19 mouse cellular contexts compared by ENCODE assay signal in genomic region chr5:110806154-110806553, GRCm38 (mm10). TPM values are rescaled to one million over a fixed set of nuclear protein-coding genes. Genes with fewer than 3 reads are reported as not detected.
DNase-seq lines count a peak whose midpoint lies in the region; ATAC-seq and TF ChIP-seq lines count a peak whose summit lies in the region.
"Had no signal": no experiment of that assay in that cellular context is flagged by ENCODE, and none has a peak within 500 bp of the region (broad histone marks: within the 10 kb centered on the region; RNA-seq: fewer than 3 reads in every experiment).

No protein-coding gene starts in this region.

- H3K27ac ChIP-seq in forebrain, embryonic 16.5 days (ENCODE audit: low read length), result no peak overlapping the region
- no peak overlapping the region for H3K27ac ChIP-seq in forebrain, embryonic 12.5 days
- no peak overlapping the region; the same call in 1 of the 2 replicates for H3K27ac ChIP-seq in liver, embryonic 13.5 days
- no peak overlapping the region for H3K27ac ChIP-seq in limb, embryonic 14.5 days (replicated peaks; ENCODE audit: low read depth, low read length)
- no peak overlapping the region for H3K27ac ChIP-seq in kidney, adult 2 months (ENCODE audit: insufficient read depth, low read depth, low read length)
- H3K27ac ChIP-seq: embryonic facial prominence, embryonic 13.5 days; heart, embryonic 15.5 days had no signal

- peaks cover 55% of the 10 kb centered on the region for H3K4me1 ChIP-seq in forebrain, embryonic 16.5 days (replicated peaks; ENCODE audit: control insufficient read depth, insufficient read depth, low read length)
- peaks cover 39% of the 10 kb centered on the region for H3K4me1 ChIP-seq in forebrain, embryonic 12.5 days
- peaks cover 91% of the 10 kb centered on the region for H3K4me1 ChIP-seq in liver, embryonic 13.5 days (replicated peaks)
- peaks cover 25% of the 10 kb centered on the region for H3K4me1 ChIP-seq in limb, embryonic 14.5 days (ENCODE audit: control insufficient read depth, insufficient read depth, low read length)
- peaks cover 24% of the 10 kb centered on the region for H3K4me1 ChIP-seq in kidney, adult 2 months (ENCODE audit: control insufficient read depth, insufficient read depth, low read length)

- no peaks in the 10 kb centered on the region for H3K27me3 ChIP-seq in forebrain, embryonic 16.5 days (replicated peaks; ENCODE audit: control insufficient read depth, insufficient read depth, low read length)
- no peaks in the 10 kb centered on the region for H3K27me3 ChIP-seq in forebrain, embryonic 12.5 days
- no peaks in the 10 kb centered on the region for H3K27me3 ChIP-seq in liver, embryonic 13.5 days
- no peaks in the 10 kb centered on the region for H3K27me3 ChIP-seq in limb, embryonic 14.5 days (ENCODE audit: control insufficient read depth, insufficient read depth, low read length)
- H3K27me3 ChIP-seq in kidney, adult 2 months (replicated peaks; ENCODE audit: control insufficient read depth, insufficient read depth, low read length), result no peaks in the 10 kb centered on the region
- H3K27me3 ChIP-seq: embryonic facial prominence, embryonic 13.5 days; heart, embryonic 15.5 days had no signal

- TF ChIP-seq CTCF in kidney, adult 2 months (conservative IDR thresholded peaks at IDR 0.05; ENCODE audit: insufficient read depth, insufficient read length, low read depth, low read length), result no peak

- peak overlapping the region; percentile 13 for H3K4me2 ChIP-seq in forebrain, embryonic 16.5 days (ENCODE audit: low read length)
- no peak overlapping the region for H3K4me2 ChIP-seq in forebrain, embryonic 12.5 days
- H3K4me2 ChIP-seq in liver, embryonic 13.5 days, result peak overlapping the region; percentile 97; the same call in 1 of the 2 replicates
- H3K4me2 ChIP-seq in limb, embryonic 14.5 days (replicated peaks; ENCODE audit: low read depth, low read length, severe bottlenecking), result no peak overlapping the region
- H3K4me2 ChIP-seq: heart, embryonic 15.5 days had no signal

- DNase-seq in liver, embryonic 13.5 days, result no peak
- DNase-seq in liver (no peak), ES-CJ7 (ENCODE audit: low read depth, low spot score) (peak; percentile 93)
- DNase-seq in limb, embryonic 14.5 days (ENCODE audit: low spot score), result no peak
- no peak for DNase-seq in lung, postnatal 10 days
- DNase-seq in kidney, adult 2 months, result no peak
- DNase-seq: adrenal gland, postnatal 36 days; gastrocnemius, postnatal 10 days; heart, postnatal 4 days; kidney, adult 8-10 months; kidney, postnatal 36 days; lung, postnatal 14 days; right cerebral cortex, postnatal 25 days; thymus, adult 18-20 months had no signal

- ATAC-seq in forebrain, embryonic 16.5 days, result no peak
- ATAC-seq in forebrain, embryonic 12.5 days (ENCODE audit: low FRiP score), result no peak
- no peak for ATAC-seq in liver, embryonic 13.5 days (ENCODE audit: low read depth)
- ATAC-seq in limb, embryonic 14.5 days (ENCODE audit: low FRiP score, low read depth), result no peak

- no peak overlapping the region for H3K9ac ChIP-seq in forebrain, embryonic 16.5 days (replicated peaks; ENCODE audit: low read depth, low read length)
- H3K9ac ChIP-seq in forebrain, embryonic 12.5 days, result no peak overlapping the region
- H3K9ac ChIP-seq in liver, embryonic 13.5 days, result peak overlapping the region; percentile 99; the same call in 1 of the 2 replicates
- H3K9ac ChIP-seq in limb, embryonic 14.5 days (ENCODE audit: low read depth, low read length, severe bottlenecking), result peak overlapping the region; percentile 12; the same call in 1 of the 2 replicates
- H3K9ac ChIP-seq: heart, embryonic 15.5 days had no signal

- no peak overlapping the region for H3K4me3 ChIP-seq in forebrain, embryonic 16.5 days (replicated peaks; ENCODE audit: low read length)
- H3K4me3 ChIP-seq in forebrain, embryonic 12.5 days (replicated peaks), result no peak overlapping the region
- no peak overlapping the region for H3K4me3 ChIP-seq in liver, embryonic 13.5 days (replicated peaks)
- H3K4me3 ChIP-seq in limb, embryonic 14.5 days (replicated peaks; ENCODE audit: low read length), result no peak overlapping the region
- no peak overlapping the region for H3K4me3 ChIP-seq in kidney, adult 2 months (ENCODE audit: insufficient read depth, low read depth, low read length)
- H3K4me3 ChIP-seq: embryonic facial prominence, embryonic 13.5 days; heart, embryonic 15.5 days had no signal

- no peaks in the 10 kb centered on the region for H3K9me3 ChIP-seq in forebrain, embryonic 16.5 days (ENCODE audit: control insufficient read depth, low read length)
- H3K9me3 ChIP-seq in forebrain, embryonic 12.5 days, result no peaks in the 10 kb centered on the region
- no peaks in the 10 kb centered on the region for H3K9me3 ChIP-seq in liver, embryonic 13.5 days (replicated peaks)
- no peaks in the 10 kb centered on the region for H3K9me3 ChIP-seq in limb, embryonic 14.5 days (ENCODE audit: control insufficient read depth, low read length)
- H3K9me3 ChIP-seq: embryonic facial prominence, embryonic 13.5 days; G1E; heart, embryonic 15.5 days had no signal

- 87% methylated on average over 4 of the region's 4 CpGs for WGBS in forebrain, embryonic 16.5 days
- WGBS in forebrain, embryonic 12.5 days, result 91% methylated on average over 4 of the region's 4 CpGs
- WGBS in liver, embryonic 13.5 days (ENCODE audit: insufficient replicate concordance), result 83% methylated on average over 4 of the region's 4 CpGs
- WGBS in limb, embryonic 14.5 days, result 79% methylated on average over 4 of the region's 4 CpGs
- WGBS in kidney, adult 2 months, result 76% methylated on average over 4 of the region's 4 CpGs

- H3K36me3 ChIP-seq in forebrain, embryonic 16.5 days (ENCODE audit: control insufficient read depth, insufficient read depth), result 0 out of 2 replicates have a peak, but pooled peaks cover 2% of the 10 kb centered on the region
- H3K36me3 ChIP-seq in forebrain, embryonic 12.5 days (replicated peaks), result peaks cover 33% of the 10 kb centered on the region
- H3K36me3 ChIP-seq in liver, embryonic 13.5 days, result peaks cover 43% of the 10 kb centered on the region
- peaks cover 39% of the 10 kb centered on the region for H3K36me3 ChIP-seq in limb, embryonic 14.5 days (ENCODE audit: control insufficient read depth, insufficient read depth, low read length)
- H3K36me3 ChIP-seq in kidney, adult 2 months (ENCODE audit: control insufficient read depth, insufficient read depth, low read length), result no peaks in the 10 kb centered on the region

- no peak for TF ChIP-seq POLR2A in limb, embryonic 14.5 days (IDR thresholded peaks at IDR 0.05; ENCODE audit: borderline replicate concordance, extremely low read depth, insufficient read depth, insufficient read length)
- TF ChIP-seq POLR2A in kidney, adult 2 months (IDR thresholded peaks at IDR 0.05; ENCODE audit: low read depth, low read length), result no peak

RNA-seq across cellular contexts. Expression of gene Ulk1, which starts 3.7 kb away (rescaled TPM):
- polyA plus RNA-seq in forebrain, embryonic 16.5 days (2015; fragmentation: Nextera tagmentation; extraction: Ambion mirVana), result 45.4 and 47.5 TPM in 2 replicates
- polyA plus RNA-seq in forebrain, embryonic 12.5 days (2016; fragmentation: Nextera tagmentation; extraction: Ambion mirVana), result 33.8 and 34.2 TPM in 2 replicates
- polyA plus RNA-seq in liver, embryonic 13.5 days (2015; fragmentation: Nextera tagmentation; extraction: Ambion mirVana), result 6.6 and 7.6 TPM in 2 replicates
- 62.6 and 85.6 TPM in 2 replicates for polyA plus RNA-seq in limb, embryonic 14.5 days (2012; rRNA removed)
- 28.1 and 36.9 TPM in 2 replicates for polyA plus RNA-seq in limb, embryonic 14.5 days (2014; fragmentation: Nextera tagmentation; extraction: Ambion mirVana)
- 43.7 and 44.0 TPM in 2 replicates for polyA plus RNA-seq in kidney, adult 2 months (2012; rRNA removed)

RNA-seq across cellular contexts. Expression of gene Pus1, which starts 25.7 kb away (rescaled TPM):
- polyA plus RNA-seq in forebrain, embryonic 16.5 days (2015; fragmentation: Nextera tagmentation; extraction: Ambion mirVana), result 20.1 and 22.0 TPM in 2 replicates
- 28.8 and 30.1 TPM in 2 replicates for polyA plus RNA-seq in forebrain, embryonic 12.5 days (2016; fragmentation: Nextera tagmentation; extraction: Ambion mirVana)
- 39.6 and 39.8 TPM in 2 replicates for polyA plus RNA-seq in liver, embryonic 13.5 days (2015; fragmentation: Nextera tagmentation; extraction: Ambion mirVana)
- polyA plus RNA-seq in limb, embryonic 14.5 days (2012; rRNA removed), result 29.4 and 30.6 TPM in 2 replicates
- polyA plus RNA-seq in limb, embryonic 14.5 days (2014; fragmentation: Nextera tagmentation; extraction: Ambion mirVana), result 20.0 and 20.9 TPM in 2 replicates
- 38.6 TPM in 2 replicates for polyA plus RNA-seq in kidney, adult 2 months (2012; rRNA removed)

RNA-seq across cellular contexts. Expression of gene Hscb, which starts 33.4 kb away (rescaled TPM):
- polyA plus RNA-seq in forebrain, embryonic 16.5 days (2015; fragmentation: Nextera tagmentation; extraction: Ambion mirVana), result 9.4 and 12.1 TPM in 2 replicates
- polyA plus RNA-seq in forebrain, embryonic 12.5 days (2016; fragmentation: Nextera tagmentation; extraction: Ambion mirVana), result 19.4 and 20.6 TPM in 2 replicates
- 61.8 and 62.4 TPM in 2 replicates for polyA plus RNA-seq in liver, embryonic 13.5 days (2015; fragmentation: Nextera tagmentation; extraction: Ambion mirVana)
- polyA plus RNA-seq in limb, embryonic 14.5 days (2012; rRNA removed), result 19.2 and 19.3 TPM in 2 replicates
- 19.4 and 23.9 TPM in 2 replicates for polyA plus RNA-seq in limb, embryonic 14.5 days (2014; fragmentation: Nextera tagmentation; extraction: Ambion mirVana)
- polyA plus RNA-seq in kidney, adult 2 months (2012; rRNA removed), result 29.6 and 31.3 TPM in 2 replicates

RNA-seq across cellular contexts. Expression of gene Chek2, which starts 33.6 kb away (rescaled TPM):
- polyA plus RNA-seq in forebrain, embryonic 16.5 days (2015; fragmentation: Nextera tagmentation; extraction: Ambion mirVana), result 13.5 and 13.7 TPM in 2 replicates
- 29.2 and 34.5 TPM in 2 replicates for polyA plus RNA-seq in forebrain, embryonic 12.5 days (2016; fragmentation: Nextera tagmentation; extraction: Ambion mirVana)
- polyA plus RNA-seq in liver, embryonic 13.5 days (2015; fragmentation: Nextera tagmentation; extraction: Ambion mirVana), result 40.2 and 42.0 TPM in 2 replicates
- polyA plus RNA-seq in limb, embryonic 14.5 days (2012; rRNA removed), result 15.2 and 18.1 TPM in 2 replicates
- polyA plus RNA-seq in limb, embryonic 14.5 days (2014; fragmentation: Nextera tagmentation; extraction: Ambion mirVana), result 15.5 and 16.2 TPM in 2 replicates
- 4.5 and 5.4 TPM in 2 replicates for polyA plus RNA-seq in kidney, adult 2 months (2012; rRNA removed)

RNA-seq across cellular contexts. Expression of gene Ep400, which starts 35.6 kb away (rescaled TPM):
- 58.9 and 69.1 TPM in 2 replicates for polyA plus RNA-seq in forebrain, embryonic 16.5 days (2015; fragmentation: Nextera tagmentation; extraction: Ambion mirVana)
- polyA plus RNA-seq in forebrain, embryonic 12.5 days (2016; fragmentation: Nextera tagmentation; extraction: Ambion mirVana), result 70.3 and 70.9 TPM in 2 replicates
- polyA plus RNA-seq in liver, embryonic 13.5 days (2015; fragmentation: Nextera tagmentation; extraction: Ambion mirVana), result 15.7 and 19.1 TPM in 2 replicates
- 62.2 and 65.1 TPM in 2 replicates for polyA plus RNA-seq in limb, embryonic 14.5 days (2012; rRNA removed)
- polyA plus RNA-seq in limb, embryonic 14.5 days (2014; fragmentation: Nextera tagmentation; extraction: Ambion mirVana), result 37.9 and 38.2 TPM in 2 replicates
- polyA plus RNA-seq in kidney, adult 2 months (2012; rRNA removed), result 28.2 and 29.6 TPM in 2 replicates

Comparison
In these comparisons a context has a peak if more than half of its experiments do, and no peak if none do; other contexts are left out.
1. H3K4me2 ChIP-seq: peak in forebrain, embryonic 16.5 days (single experiment) and liver, embryonic 13.5 days (single experiment); none in forebrain, embryonic 12.5 days (single experiment) and limb, embryonic 14.5 days (single experiment).
2. H3K9ac ChIP-seq: peak in liver, embryonic 13.5 days (single experiment) and limb, embryonic 14.5 days (single experiment); none in forebrain, embryonic 16.5 days (single experiment) and forebrain, embryonic 12.5 days (single experiment).